Mouse (Mus musculus) ES-Bruce4 (cell line): ENCODE results near the gene Smpd3. TPM values are rescaled to one million over a fixed set of nuclear protein-coding genes. Genes with fewer than 3 reads are reported as not detected.

ENCODE experiments used
- H3K27ac ChIP-seq: 2 replicates; pipeline ENCODE4 v1.5.1; 2012; ENCODE audit warnings: low read length, inconsistent platforms; ENCODE audit not compliant: insufficient read depth
- H3K27me3 ChIP-seq: 2 replicates; pipeline ENCODE4 v1.6.1; 2012; ENCODE audit warnings: mild to moderate bottlenecking, low read length, inconsistent platforms; ENCODE audit not compliant: control insufficient read depth, poor library complexity, insufficient read depth, severe bottlenecking
- H3K36me3 ChIP-seq: 2 replicates; pipeline ENCODE4 v1.6.1; 2012; ENCODE audit warnings: inconsistent platforms, mild to moderate bottlenecking, low read length, moderate library complexity; ENCODE audit not compliant: control insufficient read depth, poor library complexity, insufficient read depth, severe bottlenecking
- H3K4me1 ChIP-seq: one replicate; pipeline ENCODE4 v1.8.1; 2011; ENCODE audit warnings: low read length; ENCODE audit not compliant: control insufficient read depth, insufficient read depth
- H3K4me3 ChIP-seq: 2 replicates; pipeline ENCODE4 v1.5.1; 2011; ENCODE audit warnings: low read depth, mild to moderate bottlenecking, low read length
- H3K9ac ChIP-seq: 2 replicates; pipeline ENCODE4 v1.6.1; 2012; ENCODE audit warnings: low read depth, mild to moderate bottlenecking, inconsistent platforms; ENCODE audit not compliant: poor library complexity, severe bottlenecking
- H3K9me3 ChIP-seq: replicated peaks from 2 replicates; pipeline ENCODE4 v1.6.1; 2012; ENCODE audit warnings: mild to moderate bottlenecking, low read length, inconsistent platforms; ENCODE audit not compliant: control insufficient read depth, poor library complexity, insufficient read depth, severe bottlenecking
- CTCF ChIP-seq: IDR thresholded peaks from one replicate; pipeline ENCODE4 v1.8.1; 2011; ENCODE audit warnings: low read depth, low read length
- EP300 ChIP-seq: IDR thresholded peaks from 2 replicates; pipeline ENCODE4 v1.6.1; 2011; ENCODE audit warnings: low read depth, low read length; ENCODE audit not compliant: insufficient read depth
- POLR2A ChIP-seq: IDR thresholded peaks from one replicate; pipeline ENCODE4 v1.8.1; 2011; ENCODE audit warnings: low read length; ENCODE audit not compliant: insufficient read depth
- polyA plus RNA-seq: library from polyadenylated mRNA; stranded (reverse); fragments of >200 nt; gene quantifications from 2 replicates; pipeline ENCODE4 v1.2.4, GENCODE M21; 2011; ENCODE audit warnings: low read depth; ENCODE audit not compliant: missing spikeins, insufficient read depth, insufficient read length

Smpd3 gene
- polyA plus RNA-seq, 1 experiment, result 0.12 TPM

DNA sequence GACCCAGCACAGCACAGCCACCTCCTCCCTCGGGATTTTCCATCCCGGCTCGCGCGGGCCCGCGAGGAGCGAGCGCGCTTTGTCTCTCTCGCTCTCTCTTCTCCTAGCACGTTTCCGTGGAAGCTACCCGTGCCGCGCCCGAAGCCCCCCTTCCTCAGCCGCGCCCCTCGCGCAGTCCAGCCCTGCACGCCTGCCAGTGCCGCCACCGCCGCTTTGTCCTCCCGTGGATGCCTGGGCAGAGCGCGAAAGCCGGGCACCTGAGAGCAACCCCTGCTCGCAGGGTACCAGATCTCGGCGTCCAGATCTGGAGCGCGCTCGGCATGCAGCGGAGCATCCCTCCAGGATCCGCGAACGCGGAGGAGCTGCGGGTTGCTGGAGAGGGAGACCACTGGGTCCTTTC is 1.2 kb downstream of the Smpd3 start:
- Histone ChIP-seq H3K27ac (no peak overlapping the region), H3K4me3 (peak overlapping the region; percentile 27), H3K27me3 (peaks cover 13% of the 10 kb centered on the region), H3K9ac (0 out of 2 replicates have a peak overlapping the region, but pooled peaks have one; percentile 19), H3K9me3 (no peaks in the 10 kb centered on the region), H3K36me3 (no peaks in the 10 kb centered on the region), H3K4me1 (no peaks in the 10 kb centered on the region)
- TF ChIP-seq POLR2A (no peak), CTCF (no peak), EP300 (no peak)

DNA sequence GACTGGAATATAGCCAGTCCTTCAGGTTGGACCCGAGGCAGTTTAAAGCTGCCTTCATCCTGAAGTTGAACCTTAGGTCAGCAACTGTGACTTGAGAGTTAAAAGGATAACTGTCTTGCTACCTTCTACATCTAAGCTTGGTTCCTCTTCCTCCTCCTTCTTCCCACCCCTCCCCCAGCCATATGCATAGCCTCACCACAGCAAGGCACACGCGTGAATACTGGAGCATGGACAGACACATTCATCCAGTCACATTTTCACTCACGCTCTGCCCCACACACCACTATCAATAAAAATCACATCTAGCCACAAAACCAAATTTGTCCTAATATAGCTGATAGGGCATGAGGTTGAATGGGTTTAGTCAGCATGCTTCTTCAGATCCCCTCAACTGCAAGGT is 1.8 kb downstream of the Smpd3 start:
- Histone ChIP-seq H3K27me3 (peaks cover 13% of the 10 kb centered on the region), H3K9me3 (no peaks in the 10 kb centered on the region), H3K27ac (no peak overlapping the region), H3K36me3 (no peaks in the 10 kb centered on the region), H3K4me1 (no peaks in the 10 kb centered on the region), H3K9ac (no peak overlapping the region), H3K4me3 (peak overlapping the region; percentile 18; the same call in 1 of the 2 replicates)
- TF ChIP-seq POLR2A, result no peak
- TF ChIP-seq CTCF, result no peak
- TF ChIP-seq EP300, result no peak

DNA sequence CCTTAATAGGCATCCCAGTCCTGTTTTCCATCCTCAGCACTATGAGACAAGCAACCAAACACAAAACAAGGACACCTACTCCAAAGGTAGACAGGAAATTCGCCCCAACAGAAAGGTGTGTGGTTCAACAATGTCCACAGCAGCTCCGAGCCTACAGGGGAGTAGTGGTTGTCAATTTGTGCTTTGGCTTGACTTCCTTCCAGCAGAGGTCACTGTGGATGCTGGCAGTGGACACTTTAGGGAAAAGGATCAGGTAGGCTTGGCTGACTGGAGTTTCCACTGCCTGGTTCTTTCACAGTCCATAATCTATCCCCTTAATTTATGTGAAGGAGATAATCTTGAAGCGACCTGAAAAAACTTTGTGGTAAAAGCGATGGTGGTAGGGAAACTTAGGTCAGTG is 2.6 kb downstream of the Smpd3 start:
- Histone ChIP-seq H3K4me3 (no peak overlapping the region), H3K36me3 (no peaks in the 10 kb centered on the region), H3K27ac (no peak overlapping the region), H3K9me3 (no peaks in the 10 kb centered on the region), H3K27me3 (peaks cover 13% of the 10 kb centered on the region), H3K9ac (no peak overlapping the region), H3K4me1 (no peaks in the 10 kb centered on the region)
- TF ChIP-seq POLR2A (no peak), EP300 (no peak), CTCF (peak; percentile 29)

DNA sequence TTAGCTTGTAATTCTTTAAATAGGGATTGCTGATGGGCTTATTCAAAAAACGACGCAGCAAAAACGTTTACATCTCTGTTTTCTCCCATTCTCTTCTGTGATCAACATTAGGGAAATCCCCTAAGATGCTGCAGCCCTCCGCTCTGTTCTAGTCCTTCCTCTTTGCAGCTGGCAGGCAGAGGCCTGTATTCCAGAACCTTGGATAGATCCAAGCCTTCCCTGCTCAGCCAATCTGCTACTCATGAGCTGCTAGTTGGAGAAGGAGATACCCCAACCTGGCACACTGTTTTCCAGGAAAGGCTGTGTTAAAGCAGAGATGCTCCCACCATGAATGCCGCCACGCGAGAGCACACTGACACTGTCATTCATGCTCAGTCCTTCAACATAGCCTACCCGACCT is 4.4 kb downstream of the Smpd3 start:
- no peak overlapping the region for H3K9ac ChIP-seq

DNA sequence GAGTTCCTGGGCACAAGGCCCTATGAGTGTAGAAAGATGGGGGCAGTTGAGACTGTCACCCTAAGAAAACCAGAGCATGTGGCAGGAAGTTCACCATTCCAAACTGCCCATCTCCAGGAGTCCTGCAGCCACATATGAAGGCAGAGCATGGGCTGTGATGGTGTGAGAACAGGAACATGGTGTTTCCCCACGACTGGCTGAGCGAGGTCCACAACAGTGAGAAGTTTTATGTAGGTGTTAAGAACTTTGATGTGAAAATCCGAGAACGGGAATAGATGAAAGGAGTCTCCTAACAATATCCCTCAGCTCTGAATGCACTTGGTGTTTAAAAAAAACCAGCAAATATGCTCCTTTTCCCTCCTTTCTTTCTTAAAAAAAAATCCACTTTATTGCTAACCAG is 5.3 kb downstream of the Smpd3 start:
- Histone ChIP-seq H3K36me3 (no peaks in the 10 kb centered on the region), H3K9ac (no peak overlapping the region), H3K9me3 (no peaks in the 10 kb centered on the region), H3K27ac (no peak overlapping the region), H3K4me1 (no peaks in the 10 kb centered on the region), H3K27me3 (peaks cover 13% of the 10 kb centered on the region), H3K4me3 (no peak overlapping the region)
- TF ChIP-seq POLR2A, result no peak
- TF ChIP-seq CTCF, result no peak
- TF ChIP-seq EP300, result no peak

More for the DNA sequence above, 4.4 kb downstream of the Smpd3 start:
- H3K4me1 ChIP-seq, result no peaks in the 10 kb centered on the region
- H3K4me3 ChIP-seq, result no peak overlapping the region
- H3K9me3 ChIP-seq, result no peaks in the 10 kb centered on the region
- H3K27me3 ChIP-seq, result peaks cover 13% of the 10 kb centered on the region
- no peak overlapping the region for H3K27ac ChIP-seq
- H3K36me3 ChIP-seq, result no peaks in the 10 kb centered on the region
- TF ChIP-seq CTCF, result no peak

DNA sequence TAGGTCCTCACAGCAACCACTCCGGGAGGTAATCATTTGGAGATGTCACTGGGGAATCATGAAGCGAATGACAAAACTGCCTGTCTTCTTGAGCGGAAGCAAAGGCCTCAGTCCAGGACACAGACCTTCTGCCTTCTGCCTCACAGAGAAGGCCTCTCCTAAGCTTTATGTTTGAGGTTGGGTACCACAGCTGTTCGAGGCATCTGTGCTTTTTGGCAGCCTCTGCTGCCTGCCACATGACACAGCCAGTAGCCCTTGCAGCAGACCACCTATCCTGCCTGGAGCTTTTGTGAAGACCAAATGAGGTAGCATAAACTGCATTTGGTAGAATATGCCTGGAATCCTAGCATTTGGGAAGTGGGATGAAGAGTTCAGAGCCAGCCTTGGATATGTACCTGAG is 11.2 kb downstream of the Smpd3 start:
- H3K4me3 ChIP-seq, result no peak overlapping the region
- no peak for TF ChIP-seq CTCF
- no peaks in the 10 kb centered on the region for H3K9me3 ChIP-seq
- no peaks in the 10 kb centered on the region for H3K4me1 ChIP-seq
- H3K27me3 ChIP-seq, result no peaks in the 10 kb centered on the region
- no peak overlapping the region for H3K27ac ChIP-seq
- no peak overlapping the region for H3K9ac ChIP-seq
- no peaks in the 10 kb centered on the region for H3K36me3 ChIP-seq
